Mouse (Mus musculus) left cerebral cortex, adult 11 months (tissue): ENCODE data around the gene Banf1.
"Not testable (repeated sequence)": the region's sequence is repeated elsewhere in the genome, so short reads cannot be mapped to it uniquely, and the experiment has no call there.

Source experiments
- DNase-seq: peaks from one replicate; pipeline ENCODE4 v3.0.0; 2022; ENCODE audit warnings: low spot score

Banf1 gene

GRCm38 (mm10) chr19:5367053-5367359, at the start of gene Banf1:
Gene Banf1, minus strand, starts transcription at chr19:5367168.
- DNase-seq: no peak

GRCm38 (mm10) chr19:5414534-5414957, 47.6 kb upstream of the Banf1 start:
- no peak for DNase-seq

- DNase-seq: no peak
Measured at GRCm38 (mm10) chr19:5413840-5414239, 46.9 kb upstream of the Banf1 start.

GRCm38 (mm10) chr19:5411961-5412360, 45.0 kb upstream of the Banf1 start:
- DNase-seq: no peak

- no peak for DNase-seq
Measured at GRCm38 (mm10) chr19:5410641-5411040, 43.7 kb upstream of the Banf1 start.

GRCm38 (mm10) chr19:5409068-5409467, 42.1 kb upstream of the Banf1 start:
- DNase-seq: no peak

GRCm38 (mm10) chr19:5408057-5409001, 41.4 kb upstream of the Banf1 start:
- DNase-seq: no peak

GRCm38 (mm10) chr19:5407133-5407532, 40.2 kb upstream of the Banf1 start:
- DNase-seq: no peak

GRCm38 (mm10) chr19:5406531-5407126, 39.7 kb upstream of the Banf1 start:
- DNase-seq: not testable (repeated sequence)

- DNase-seq: no peak
Measured at GRCm38 (mm10) chr19:5405924-5406323, 39.0 kb upstream of the Banf1 start.

GRCm38 (mm10) chr19:5402293-5402692, 35.3 kb upstream of the Banf1 start, which contains the start of gene Tsga10ip:
Gene Tsga10ip, minus strand, starts transcription at chr19:5402526.
- no peak for DNase-seq

- not testable (repeated sequence) for DNase-seq
Measured at GRCm38 (mm10) chr19:5401073-5401472, 34.1 kb upstream of the Banf1 start.

- no peak for DNase-seq
Measured at GRCm38 (mm10) chr19:5395371-5395770, 28.4 kb upstream of the Banf1 start.

- DNase-seq: no peak
Measured at GRCm38 (mm10) chr19:5394168-5394567, 27.2 kb upstream of the Banf1 start.

GRCm38 (mm10) chr19:5392892-5393291, 25.9 kb upstream of the Banf1 start:
- no peak for DNase-seq

- no peak for DNase-seq
Measured at GRCm38 (mm10) chr19:5390416-5390815, 23.4 kb upstream of the Banf1 start.

GRCm38 (mm10) chr19:5389647-5390046, 22.7 kb upstream of the Banf1 start:
- DNase-seq: no peak

GRCm38 (mm10) chr19:5388588-5389242, 21.7 kb upstream of the Banf1 start, which contains the start of gene Sart1:
Gene Sart1, minus strand, starts transcription at chr19:5388703.
- peak; percentile 94 for DNase-seq

- DNase-seq: no peak
Measured at GRCm38 (mm10) chr19:5388011-5388441, 21.1 kb upstream of the Banf1 start.

GRCm38 (mm10) chr19:5384715-5385114, 17.7 kb upstream of the Banf1 start:
- no peak for DNase-seq

GRCm38 (mm10) chr19:5383326-5383725, 16.4 kb upstream of the Banf1 start:
- no peak for DNase-seq

- no peak for DNase-seq
Measured at GRCm38 (mm10) chr19:5377446-5377845, 10.5 kb upstream of the Banf1 start.

- DNase-seq: no peak
Measured at GRCm38 (mm10) chr19:5374748-5375147, 7.8 kb upstream of the Banf1 start.
